Mouse (Mus musculus) liver, adult 2 months (tissue): ENCODE measurements around the gene Akap8l. TPM values are rescaled to one million over a fixed set of nuclear protein-coding genes. Genes with fewer than 3 reads are reported as not detected.

Experiments
- DNase-seq: peaks from one replicate; pipeline ENCODE4 v3.0.0-alpha.2; 2011; ENCODE audit warnings: low read depth, low spot score; ENCODE audit errors: extremely low read depth
- H3K27ac ChIP-seq: fragments of 200-500 bp; replicated peaks from 2 replicates; pipeline ENCODE4 v1.5.1; 2012; ENCODE audit warnings: low read depth, mild to moderate bottlenecking, control low read depth, inconsistent platforms, low read length; ENCODE audit not compliant: insufficient read depth
- H3K27me3 ChIP-seq: fragments of 200-500 bp; 2 replicates; pipeline ENCODE4 v1.6.1; 2012; ENCODE audit warnings: mild to moderate bottlenecking, moderate library complexity, low read length, inconsistent platforms; ENCODE audit not compliant: control insufficient read depth, insufficient read depth
- H3K36me3 ChIP-seq: fragments of 200-500 bp; 2 replicates; pipeline ENCODE4 v1.6.1; 2012; ENCODE audit warnings: low read length, inconsistent platforms; ENCODE audit not compliant: control insufficient read depth, insufficient read depth
- H3K4me1 ChIP-seq: fragments of 200-500 bp; 2 replicates; pipeline ENCODE4 v1.6.1; 2011; ENCODE audit warnings: low read length; ENCODE audit not compliant: control insufficient read depth, insufficient read depth
- H3K4me3 ChIP-seq: fragments of 200-500 bp; 2 replicates; pipeline ENCODE4 v1.5.1; 2011; ENCODE audit warnings: low read depth, mild to moderate bottlenecking, control low read depth, low read length, moderate library complexity; ENCODE audit not compliant: insufficient read depth
- H3K79me2 ChIP-seq: fragments of 200-500 bp; 2 replicates; pipeline ENCODE4 v1.6.1; 2012; ENCODE audit warnings: inconsistent platforms, mild to moderate bottlenecking, low read length, moderate library complexity; ENCODE audit not compliant: control insufficient read depth, insufficient read depth
- H3K9ac ChIP-seq: fragments of 200-500 bp; 2 replicates; pipeline ENCODE4 v1.6.1; 2012; ENCODE audit warnings: low read depth, mild to moderate bottlenecking, control low read depth, inconsistent platforms, low read length
- CTCF ChIP-seq: fragments of 200-500 bp; IDR thresholded peaks from 2 replicates; pipeline ENCODE4 v1.5.1; 2011; ENCODE audit warnings: low read depth, low read length, control low read depth
- POLR2A ChIP-seq: fragments of 200-500 bp; IDR thresholded peaks from 2 replicates; pipeline ENCODE4 v1.6.1; 2011; ENCODE audit warnings: low read length, control low read depth; ENCODE audit not compliant: insufficient read depth; ENCODE audit errors: extremely low read depth
- WGBS: fragments of 180-500 bp; shearing (Covaris S2); methylation state at CpG from one replicate; pipeline ENCODE4 v1.1.7; 2018; 5-methylcytosine and 5-hydroxymethylcytosine counted together
- polyA plus RNA-seq: library from polyadenylated mRNA; depleted of rRNA; stranded (reverse); fragments of >200 nt; gene quantifications from 2 replicates; pipeline ENCODE4 v1.2.3, GENCODE M21; 2012
- total RNA-seq: library from RNA; depleted of rRNA; stranded (reverse); fragments of >200 nt; gene quantifications from 2 replicates; pipeline ENCODE4 v1.2.3, GENCODE M21; 2014

The Akap8l gene
- total and polyA plus RNA-seq, 2 experiments, result 25.2 to 62.0 TPM

DNA sequence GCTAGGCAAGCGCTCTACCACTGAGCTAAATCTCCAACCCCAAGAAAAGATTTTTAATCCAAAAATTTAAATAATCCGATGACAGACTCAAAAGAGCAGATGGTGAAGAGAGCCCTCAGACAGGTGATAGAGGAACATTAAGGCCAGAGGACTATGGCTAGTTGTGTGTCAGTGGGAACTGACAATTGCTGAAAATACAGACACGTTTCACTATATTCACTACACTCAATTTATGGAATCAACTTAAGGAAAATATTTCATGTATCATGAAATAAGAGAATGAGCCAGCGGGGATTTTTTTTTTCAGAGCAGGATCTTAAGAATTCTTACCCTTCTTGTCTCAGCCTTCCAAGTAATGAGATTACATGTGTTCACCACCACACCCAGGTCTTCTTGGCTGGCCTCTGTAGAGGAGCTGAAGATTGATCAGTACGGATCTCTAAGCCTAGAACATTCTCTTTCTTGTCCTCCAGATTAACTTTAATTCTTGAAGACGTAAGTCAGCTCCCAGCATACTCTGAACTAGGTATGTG is 65.2 kb downstream of the Akap8l start:
- peaks cover 11% of the 10 kb centered on the region for H3K4me1 ChIP-seq
- DNase-seq, result no peak
- H3K27me3 ChIP-seq, result no peaks in the 10 kb centered on the region
- 36% methylated on average over 6 of the region's 6 CpGs for WGBS
- peak overlapping the region; percentile 92 for H3K4me3 ChIP-seq
- H3K36me3 ChIP-seq, result no peaks in the 10 kb centered on the region
- TF ChIP-seq CTCF (no peak), POLR2A (no peak)
- H3K79me2 ChIP-seq, result peaks cover 18% of the 10 kb centered on the region; the same call in 1 of the 2 replicates
- peak overlapping the region; percentile 99; the same call in 1 of the 2 replicates for H3K9ac ChIP-seq
- H3K27ac ChIP-seq, result peak overlapping the region; percentile 66

- Histone ChIP-seq H3K4me3 (peak within 1 kb of the TSS; percentile 92), H3K27ac (peak within 1 kb of the TSS; percentile 93), H3K4me1 (peaks cover 15% of the 10 kb centered on the region), H3K36me3 (no peaks in the 10 kb centered on the region), H3K9ac (peak within 1 kb of the TSS; percentile 99), H3K79me2 (peaks cover 23% of the 10 kb centered on the region), H3K27me3 (no peaks in the 10 kb centered on the region)
- WGBS, result under 1% methylated on average over 100 of the region's 100 CpGs
- DNase-seq, result peak; percentile 63
- TF ChIP-seq CTCF, result no peak
- TF ChIP-seq POLR2A, result peak; percentile 57
Measured at GRCm38 (mm10) chr17:32284262-32285137, 65.9 kb downstream of the Akap8l start, which contains the start of gene Brd4. Gene Brd4 (minus strand): TSS chr17:32284722.

GRCm38 (mm10) chr17:32283771-32284221 is 66.6 kb downstream of the Akap8l start:
- DNase-seq, result peak; percentile 53
- Histone ChIP-seq H3K79me2 (peaks cover 27% of the 10 kb centered on the region), H3K4me1 (peaks cover 17% of the 10 kb centered on the region), H3K9ac (peak overlapping the region; percentile 99), H3K4me3 (peak overlapping the region; percentile 92), H3K27ac (peak overlapping the region; percentile 93), H3K27me3 (no peaks in the 10 kb centered on the region), H3K36me3 (no peaks in the 10 kb centered on the region)
- WGBS, result under 1% methylated on average over 30 of the region's 41 CpGs
- TF ChIP-seq POLR2A, result 0 out of 2 replicates have a peak, but pooled peaks have one; percentile 45
- TF ChIP-seq CTCF, result no peak

GRCm38 (mm10) chr17:32283341-32283740 is 67.1 kb downstream of the Akap8l start:
- peak; percentile 67 for DNase-seq
- H3K4me3 ChIP-seq, result peak overlapping the region; percentile 92
- no peak for TF ChIP-seq POLR2A
- no peak for TF ChIP-seq CTCF

GRCm38 (mm10) chr17:32281611-32282310 is 68.6 kb downstream of the Akap8l start:
- H3K36me3 ChIP-seq, result no peaks in the 10 kb centered on the region
- H3K4me1 ChIP-seq, result peaks cover 21% of the 10 kb centered on the region
- peak overlapping the region; percentile 59 for H3K27ac ChIP-seq
- DNase-seq, result peak; percentile 89
- peaks cover 29% of the 10 kb centered on the region for H3K79me2 ChIP-seq
- no peaks in the 10 kb centered on the region for H3K27me3 ChIP-seq
- no peak for TF ChIP-seq POLR2A
- no peak for TF ChIP-seq CTCF
- WGBS, result 9% methylated on average over 4 of the region's 4 CpGs
- H3K4me3 ChIP-seq, result peak overlapping the region; percentile 18
- peak overlapping the region; percentile 23 for H3K9ac ChIP-seq

More at GRCm38 (mm10) chr17:32283341-32283740, 67.1 kb downstream of the Akap8l start:
- H3K79me2 ChIP-seq, result peaks cover 27% of the 10 kb centered on the region
- H3K36me3 ChIP-seq, result no peaks in the 10 kb centered on the region
- peaks cover 18% of the 10 kb centered on the region for H3K4me1 ChIP-seq
- H3K9ac ChIP-seq, result peak overlapping the region; percentile 99
- H3K27ac ChIP-seq, result peak overlapping the region; percentile 81
- no peaks in the 10 kb centered on the region for H3K27me3 ChIP-seq
- 1% methylated on average over 7 of the region's 7 CpGs for WGBS
